Mouse (Mus musculus): Measurements from ENCODE around the gene Dapk2. TPM values are rescaled to one million over a fixed set of nuclear protein-coding genes. Genes with fewer than 3 reads are reported as not detected.

The Dapk2 gene
- total RNA-seq, 2 experiments from 2014 or later, result 10.2 to 12.3 TPM

DNA sequence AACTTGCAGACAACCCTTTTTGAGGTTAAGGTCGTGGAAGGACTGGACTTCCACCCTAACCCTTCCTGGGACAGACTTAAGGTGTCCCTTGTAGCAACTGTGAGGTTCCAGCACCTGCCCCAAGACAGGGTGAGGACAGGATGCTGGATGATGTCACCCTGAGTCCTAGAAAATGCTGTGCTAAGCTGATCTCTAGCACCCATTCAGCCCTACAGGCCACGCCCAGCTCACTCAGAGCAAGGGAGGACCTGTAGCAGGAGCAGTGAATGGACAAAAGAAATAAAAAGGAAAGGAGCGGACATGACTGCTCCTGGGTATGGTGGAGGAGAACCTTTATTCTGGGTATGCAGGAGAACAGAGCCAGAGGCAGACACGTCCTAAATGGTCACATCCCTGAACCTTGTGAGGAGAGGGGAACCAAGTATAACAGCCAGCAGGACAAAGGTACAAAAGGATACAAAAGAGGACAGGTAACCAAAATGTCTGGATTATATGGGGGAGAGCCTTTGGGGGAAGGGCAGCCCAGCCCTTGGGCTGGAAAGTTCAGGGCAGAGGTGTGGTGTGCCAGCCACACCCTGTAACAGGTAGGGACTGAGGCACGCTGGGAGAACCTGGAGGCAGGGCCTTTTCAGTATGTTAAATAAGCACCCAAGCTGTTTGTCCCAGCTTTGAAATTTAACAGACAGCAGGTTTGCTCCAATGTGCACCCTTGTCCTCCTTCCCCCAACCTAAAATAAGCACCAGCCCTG lies 67.9 kb downstream of the Dapk2 start:
- DNase-seq (ENCODE audit: low spot score in 2 of 2), result no peak

DNA sequence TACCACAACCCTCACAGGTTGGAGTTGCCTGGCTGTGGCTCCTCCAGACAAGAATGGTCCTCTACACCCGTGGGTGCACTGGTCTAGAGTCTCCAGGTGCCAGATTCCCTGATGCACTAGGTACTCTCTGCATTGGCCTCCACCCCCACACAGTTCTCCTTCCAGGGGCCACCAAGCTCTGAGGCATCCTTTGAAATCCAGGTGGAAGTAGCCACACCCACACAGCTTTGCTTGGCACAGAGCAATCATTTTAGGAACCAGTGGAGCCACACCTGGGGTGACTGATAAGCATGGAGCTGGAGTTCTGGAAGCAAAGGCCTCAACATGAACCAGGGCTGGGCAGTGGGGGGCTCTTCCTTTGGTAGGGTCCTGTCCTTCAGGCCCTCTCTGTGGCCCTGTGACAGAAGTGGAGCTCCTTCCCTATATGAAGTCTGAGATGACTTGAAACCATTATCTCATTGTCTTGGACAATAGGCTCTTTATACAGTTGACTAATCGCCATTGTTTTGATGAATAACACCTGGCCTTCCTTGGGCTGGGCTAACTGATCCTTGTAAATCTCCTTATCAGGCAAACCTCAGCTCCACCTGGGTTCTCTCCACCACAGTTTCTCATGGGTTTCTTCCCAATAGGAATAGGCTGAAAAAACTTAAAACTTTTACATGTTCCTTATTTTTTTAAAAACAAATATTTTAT lies 70.6 kb downstream of the Dapk2 start:
- DNase-seq (ENCODE audit: low spot score in 2 of 2), result no peak

DNA sequence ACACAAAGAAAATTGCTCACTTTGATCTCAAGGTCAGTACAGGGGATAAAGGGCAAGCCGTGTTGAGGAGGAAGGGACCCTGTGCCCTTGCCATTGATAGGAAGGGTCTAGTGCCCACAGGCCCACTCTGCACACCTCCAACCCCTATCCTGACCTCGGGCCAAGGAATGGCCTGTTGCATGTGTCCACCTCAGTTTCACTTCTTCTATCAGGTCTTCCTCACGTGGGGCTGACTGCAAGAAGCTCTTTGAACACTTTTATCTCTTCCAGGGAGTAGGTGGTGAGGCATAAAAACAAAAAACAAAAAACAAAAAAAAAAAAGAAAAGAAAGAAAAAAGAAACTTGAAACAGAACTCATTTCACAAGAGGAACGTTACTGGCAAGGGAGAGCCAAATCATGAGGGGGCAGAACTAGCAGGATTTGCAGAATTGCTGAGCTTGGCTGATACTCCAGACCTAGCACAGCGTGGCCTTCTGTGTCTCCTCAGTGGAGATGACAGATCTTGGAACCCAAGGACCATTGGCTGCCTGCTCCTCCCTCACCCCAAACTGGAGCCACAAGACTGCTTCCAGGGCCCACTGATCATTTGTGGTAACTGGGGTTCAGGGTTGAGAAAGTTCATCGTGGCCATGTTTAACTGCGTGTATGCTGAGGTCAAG lies 73.9 kb downstream of the Dapk2 start:
- DNase-seq (ENCODE audit: low spot score in 2 of 2), result no peak

DNA sequence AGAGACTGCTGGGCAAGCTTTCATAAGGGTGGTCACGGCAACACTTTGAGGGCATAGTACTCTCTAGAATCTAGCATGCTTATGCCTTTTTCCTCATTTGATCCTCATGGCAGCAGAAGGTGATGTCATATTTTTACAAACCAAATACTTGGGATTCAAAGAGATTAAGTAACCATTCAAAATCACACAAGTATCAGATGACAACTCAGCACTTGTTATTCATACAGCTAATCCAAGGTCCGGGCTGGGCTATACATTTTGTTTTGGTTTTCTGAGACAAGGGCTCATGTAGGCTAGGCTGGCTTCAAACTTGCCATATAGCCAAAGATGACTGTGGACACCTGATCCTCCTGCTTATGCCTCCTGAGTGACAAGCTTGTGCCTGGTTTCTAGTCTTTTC lies 78.6 kb downstream of the Dapk2 start:
- DNase-seq (ENCODE audit: low spot score in 2 of 2), result no peak

DNA sequence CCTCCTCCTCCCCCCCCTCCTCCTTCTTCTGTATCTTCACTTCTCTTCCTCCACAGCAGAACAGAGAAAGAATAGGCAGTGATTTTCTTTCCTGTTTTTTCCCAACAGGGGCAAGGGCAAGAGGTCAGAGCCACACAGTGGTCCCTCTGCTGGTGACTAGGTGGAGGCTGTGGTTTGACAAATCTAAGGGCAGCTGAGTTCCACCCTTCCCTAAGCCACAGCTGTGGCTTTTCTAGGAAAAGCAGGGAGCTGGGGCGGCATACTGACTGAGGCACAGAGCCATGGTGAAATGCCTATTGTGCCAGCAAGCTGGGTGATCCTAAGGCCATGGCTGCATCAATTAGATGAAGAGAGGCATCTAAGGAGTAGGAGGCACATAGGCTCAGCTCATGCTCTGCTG lies 79.7 kb downstream of the Dapk2 start:
- DNase-seq (ENCODE audit: low spot score in 2 of 2), result no peak

DNA sequence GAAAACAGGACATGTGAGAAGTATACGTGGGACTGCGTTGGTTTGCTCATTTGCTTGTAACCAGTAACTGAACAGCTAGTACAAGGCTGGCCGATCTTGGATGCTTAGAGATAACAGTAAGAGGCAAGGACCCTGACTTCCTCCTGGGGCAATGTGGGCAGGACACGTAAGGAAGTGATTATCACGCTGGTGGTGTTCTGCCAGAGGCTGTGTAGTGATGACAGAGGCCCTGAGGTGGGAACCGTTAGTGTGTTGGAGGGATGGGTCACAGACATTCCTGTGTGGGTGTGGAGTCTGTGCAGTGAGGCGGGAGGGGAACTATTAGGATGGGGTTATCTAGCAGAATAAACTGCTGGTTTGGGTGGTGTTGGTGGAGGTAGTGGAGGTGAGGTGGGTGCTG lies 81.2 kb downstream of the Dapk2 start:
- no peak for DNase-seq (ENCODE audit: low spot score in 2 of 2)

DNA sequence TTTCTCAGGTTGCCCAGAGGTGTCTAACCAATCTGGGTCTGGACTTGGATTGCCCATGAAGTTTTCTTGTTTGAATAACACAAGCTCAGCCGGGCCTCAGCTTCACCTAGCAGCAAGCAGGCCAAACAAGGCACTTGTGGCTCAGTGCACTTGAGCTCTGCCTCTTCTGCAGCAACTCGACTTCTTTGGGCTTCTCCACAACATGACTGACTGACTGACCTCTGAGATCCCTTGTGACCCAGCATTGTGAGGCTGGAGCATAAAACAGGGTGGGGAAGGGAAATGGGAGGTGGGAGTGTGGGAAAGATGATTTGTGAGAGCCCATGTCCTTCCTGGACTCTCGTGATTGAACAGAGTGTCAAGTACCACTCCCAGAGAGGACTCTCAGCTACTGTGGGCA lies 81.7 kb downstream of the Dapk2 start:
- no peak for DNase-seq (ENCODE audit: low spot score in 2 of 2)

DNA sequence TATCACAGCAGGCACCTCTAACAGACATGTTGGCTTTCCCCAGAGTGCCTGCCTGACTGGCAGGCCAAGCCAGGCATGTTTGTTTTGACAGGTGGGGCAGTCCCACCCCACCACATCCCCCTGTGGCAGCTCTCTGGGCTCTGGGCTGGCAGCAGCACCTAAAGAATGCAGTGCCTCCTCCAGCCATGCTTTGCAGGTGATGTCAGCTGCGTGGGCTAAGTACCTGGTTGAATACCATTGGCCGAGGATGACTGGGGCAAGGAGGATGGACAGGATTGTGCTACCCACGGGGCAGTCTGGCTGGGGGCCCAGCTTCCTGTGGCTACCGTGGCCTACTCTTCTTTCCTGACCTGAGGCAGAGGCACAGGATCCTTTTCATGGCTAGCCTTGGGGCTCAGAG lies 82.5 kb downstream of the Dapk2 start:
- DNase-seq (ENCODE audit: low spot score in 2 of 2), result no peak

DNA sequence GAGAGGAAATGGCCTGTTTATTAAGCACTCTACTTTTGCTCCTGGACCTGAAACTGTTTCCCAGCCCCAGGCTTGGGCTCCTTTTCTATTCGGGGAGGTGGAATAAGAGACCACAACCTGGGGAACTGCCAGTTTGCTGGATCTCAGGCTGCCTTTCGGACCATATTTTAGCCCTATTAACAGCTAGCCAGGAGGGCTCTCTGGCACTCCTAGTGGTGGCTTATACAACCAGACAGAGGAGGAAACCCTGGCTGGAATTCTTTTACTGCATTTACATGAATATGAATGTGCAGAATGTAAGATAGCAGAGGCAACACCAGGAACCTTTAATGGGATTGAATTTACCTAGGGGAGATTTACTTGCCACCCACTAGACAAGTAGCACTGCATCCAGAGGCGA lies 83.0 kb downstream of the Dapk2 start:
- DNase-seq (ENCODE audit: low spot score in 2 of 2), result peak in 1 of 2 experiments; percentile 42

DNA sequence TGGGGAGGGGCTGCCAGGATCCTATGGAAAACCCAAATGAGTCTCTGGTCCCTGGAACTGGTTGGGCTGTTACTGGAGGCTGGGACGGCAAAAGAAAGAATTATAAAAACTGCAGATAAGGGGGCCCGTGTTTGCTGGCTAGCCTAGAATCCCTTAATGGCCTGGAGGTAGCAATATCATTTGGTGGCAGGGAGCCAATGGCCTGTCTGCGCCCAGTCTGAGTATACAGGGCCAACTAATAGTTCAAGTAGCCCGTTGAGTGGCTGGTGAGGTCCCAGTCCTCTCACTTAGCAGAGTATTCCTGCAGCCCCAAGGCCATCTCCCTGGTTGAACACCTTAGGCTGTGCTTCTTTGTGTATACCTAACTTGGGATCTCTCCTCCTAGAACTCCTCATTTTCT lies 83.7 kb downstream of the Dapk2 start:
- no peak for DNase-seq (ENCODE audit: low spot score in 2 of 2)

DNA sequence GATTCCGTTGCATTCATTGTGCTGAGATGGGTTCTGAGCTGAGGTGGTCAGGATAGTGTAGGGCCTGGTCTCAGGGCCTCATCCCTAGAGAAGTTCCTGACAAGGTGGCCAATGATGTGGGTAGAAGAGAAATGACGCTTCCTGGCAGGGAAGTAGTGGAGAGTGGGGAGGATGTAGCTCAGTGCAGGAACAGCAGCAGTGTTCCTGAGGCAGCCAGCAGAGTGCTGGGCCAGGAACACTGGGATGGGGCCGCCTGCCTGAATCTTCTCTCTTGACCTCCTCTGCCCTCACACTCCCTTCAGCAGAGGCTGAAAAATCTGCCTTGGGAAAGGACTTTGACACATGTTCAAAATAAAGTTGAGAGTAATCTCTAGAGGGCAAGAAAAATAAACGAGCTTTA lies 85.2 kb downstream of the Dapk2 start:
- no peak for DNase-seq (ENCODE audit: low spot score in 2 of 2)

DNA sequence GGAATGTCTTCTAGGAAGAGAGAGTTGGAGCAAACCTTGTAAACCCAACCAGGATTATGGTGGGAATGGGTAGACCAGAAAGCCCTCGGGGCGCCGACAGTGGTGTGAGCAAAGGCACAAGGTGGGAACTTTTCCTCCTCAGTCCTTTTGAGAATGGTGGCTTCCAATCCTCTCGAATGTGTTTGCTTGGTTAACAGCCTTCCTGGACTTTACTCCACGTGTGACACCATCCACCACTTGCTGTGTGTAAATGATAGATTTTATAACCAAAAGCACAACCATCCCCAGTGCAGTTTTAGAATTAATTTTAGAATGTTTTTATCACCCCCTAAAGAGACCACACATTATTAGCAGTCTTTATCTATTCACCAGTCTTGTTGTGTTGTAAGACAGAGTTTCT lies 86.1 kb downstream of the Dapk2 start:
- DNase-seq (ENCODE audit: low spot score in 2 of 2), result no peak

DNA sequence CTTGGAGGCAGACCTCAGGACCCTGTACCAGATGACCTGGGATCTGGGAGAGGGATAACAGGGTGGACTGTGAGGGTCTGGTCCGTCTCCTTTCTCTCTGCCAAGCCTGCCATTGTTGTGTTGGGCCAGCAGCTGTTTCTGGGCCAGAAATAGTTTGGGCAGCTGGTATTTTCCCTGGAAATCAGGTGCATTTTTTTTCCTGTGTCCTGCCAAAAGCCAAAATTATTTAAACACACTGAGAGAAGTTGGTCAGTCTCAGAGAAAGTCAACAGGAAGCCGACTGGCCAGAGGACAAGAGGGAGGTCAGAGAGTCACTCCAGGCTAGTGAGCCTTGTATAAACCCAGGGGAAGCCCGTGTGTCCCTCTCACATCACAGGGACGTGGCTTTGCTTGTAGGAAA lies 87.7 kb downstream of the Dapk2 start:
- no peak for DNase-seq (ENCODE audit: low spot score in 2 of 2)

DNA sequence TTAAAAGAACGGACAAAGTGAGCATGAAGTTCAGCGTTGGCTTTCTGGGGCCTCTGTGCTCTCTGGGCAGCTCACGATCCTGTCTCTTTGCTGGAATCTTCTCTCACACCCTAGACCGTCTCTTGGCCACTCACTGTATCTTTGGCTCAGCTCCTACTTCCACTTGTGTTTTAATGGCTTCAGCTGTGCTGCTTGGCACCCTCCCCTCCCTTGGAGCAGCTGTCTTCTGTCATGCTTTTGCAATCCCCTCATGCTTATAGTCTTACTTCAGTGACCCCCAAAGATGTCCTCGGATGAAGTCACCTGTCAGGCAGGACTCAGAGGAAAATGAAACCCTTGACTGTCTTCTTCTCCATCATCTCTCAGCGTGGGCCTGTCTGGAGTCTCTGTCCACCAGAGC lies 91.3 kb downstream of the Dapk2 start:
- DNase-seq (ENCODE audit: low spot score in 2 of 2), result peak in 1 of 2 experiments; percentile 68

DNA sequence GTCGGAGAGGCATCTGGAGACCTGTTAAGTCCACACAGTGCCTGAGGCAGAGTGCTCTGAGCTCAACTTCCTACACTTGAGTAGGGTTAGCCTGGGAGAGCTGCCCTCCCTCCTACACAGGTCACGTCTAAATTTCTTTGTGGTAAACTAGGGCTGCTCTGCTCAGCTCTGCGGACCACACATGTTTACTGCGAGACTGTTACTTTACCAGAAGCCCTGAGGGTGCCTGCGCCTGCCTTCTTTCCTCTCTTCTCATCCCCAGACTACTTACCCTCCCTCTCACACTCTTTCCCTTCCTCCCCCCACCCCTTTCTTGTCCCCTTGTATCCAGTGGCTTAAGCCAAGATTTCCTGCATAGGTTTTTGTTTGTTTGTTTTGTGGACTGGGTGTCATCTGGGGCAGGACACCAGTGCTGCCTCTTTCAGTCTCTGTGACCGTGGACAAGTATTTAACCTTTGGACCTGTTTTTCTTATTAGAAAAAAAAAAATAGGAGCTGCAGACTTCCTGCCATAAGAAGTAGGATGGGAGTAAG lies 93.2 kb downstream of the Dapk2 start:
- DNase-seq (ENCODE audit: low spot score in 2 of 2), result no peak

DNA sequence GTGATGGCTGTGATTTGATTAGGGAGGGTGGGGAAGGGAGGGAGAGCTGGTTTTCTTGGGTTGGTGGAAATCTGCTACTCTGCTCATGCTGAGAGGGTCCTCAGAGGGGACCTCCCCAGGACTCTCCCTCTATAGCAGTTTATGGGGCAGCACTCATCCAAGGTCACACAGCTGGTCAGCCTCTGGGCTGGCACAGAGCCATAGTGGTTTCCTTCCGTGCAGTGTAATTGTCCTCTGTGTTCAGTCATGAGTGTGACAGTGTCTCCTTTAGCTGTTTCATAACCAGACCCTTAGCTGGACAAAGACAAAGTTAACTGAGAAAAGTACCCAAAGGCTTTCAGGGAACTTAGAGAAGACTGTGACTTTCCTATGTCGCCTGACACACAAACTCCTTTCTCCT lies 103.7 kb downstream of the Dapk2 start:
- no peak for DNase-seq (ENCODE audit: low spot score in 2 of 2)

DNA sequence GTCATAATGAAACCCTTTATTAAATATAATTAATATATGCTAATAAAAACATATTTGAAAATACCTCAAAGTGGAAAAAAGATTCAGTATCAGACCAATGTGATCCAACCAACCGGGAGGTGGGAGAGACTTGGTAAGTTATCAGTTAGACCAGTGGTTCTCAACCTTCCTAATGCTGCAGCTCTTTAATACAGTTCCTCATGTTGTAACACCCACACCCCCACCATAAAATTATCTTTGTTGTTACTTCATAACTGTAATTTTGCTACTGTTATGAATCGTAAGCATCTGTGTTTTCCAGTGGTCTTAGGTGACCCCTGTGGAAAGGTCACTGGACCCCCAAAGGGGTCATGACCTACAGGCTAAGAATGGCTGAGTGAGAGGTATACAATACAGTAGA lies 105.7 kb downstream of the Dapk2 start:
- no peak for DNase-seq (ENCODE audit: low spot score in 2 of 2)

DNA sequence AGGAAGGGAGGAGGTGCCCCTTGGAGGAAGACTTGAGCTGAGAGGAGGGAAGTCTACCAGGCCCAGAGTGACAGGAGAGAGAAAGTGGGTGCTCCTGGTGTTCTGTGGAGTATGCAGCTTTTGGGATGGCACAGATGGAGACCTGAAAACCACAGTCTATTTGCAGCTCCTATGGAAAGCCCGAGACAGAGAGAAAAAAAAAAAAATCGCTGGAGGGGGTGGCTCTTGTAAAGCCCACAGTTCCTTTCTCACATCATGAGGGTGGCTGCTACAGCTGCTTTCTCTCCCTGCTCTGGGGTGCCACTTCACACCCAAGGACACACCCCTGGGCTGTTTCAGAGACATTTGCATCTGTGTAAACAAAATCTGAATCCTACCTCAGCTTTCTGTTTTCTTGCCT lies 107.6 kb downstream of the Dapk2 start:
- DNase-seq (ENCODE audit: low spot score in 2 of 2), result no peak

DNA sequence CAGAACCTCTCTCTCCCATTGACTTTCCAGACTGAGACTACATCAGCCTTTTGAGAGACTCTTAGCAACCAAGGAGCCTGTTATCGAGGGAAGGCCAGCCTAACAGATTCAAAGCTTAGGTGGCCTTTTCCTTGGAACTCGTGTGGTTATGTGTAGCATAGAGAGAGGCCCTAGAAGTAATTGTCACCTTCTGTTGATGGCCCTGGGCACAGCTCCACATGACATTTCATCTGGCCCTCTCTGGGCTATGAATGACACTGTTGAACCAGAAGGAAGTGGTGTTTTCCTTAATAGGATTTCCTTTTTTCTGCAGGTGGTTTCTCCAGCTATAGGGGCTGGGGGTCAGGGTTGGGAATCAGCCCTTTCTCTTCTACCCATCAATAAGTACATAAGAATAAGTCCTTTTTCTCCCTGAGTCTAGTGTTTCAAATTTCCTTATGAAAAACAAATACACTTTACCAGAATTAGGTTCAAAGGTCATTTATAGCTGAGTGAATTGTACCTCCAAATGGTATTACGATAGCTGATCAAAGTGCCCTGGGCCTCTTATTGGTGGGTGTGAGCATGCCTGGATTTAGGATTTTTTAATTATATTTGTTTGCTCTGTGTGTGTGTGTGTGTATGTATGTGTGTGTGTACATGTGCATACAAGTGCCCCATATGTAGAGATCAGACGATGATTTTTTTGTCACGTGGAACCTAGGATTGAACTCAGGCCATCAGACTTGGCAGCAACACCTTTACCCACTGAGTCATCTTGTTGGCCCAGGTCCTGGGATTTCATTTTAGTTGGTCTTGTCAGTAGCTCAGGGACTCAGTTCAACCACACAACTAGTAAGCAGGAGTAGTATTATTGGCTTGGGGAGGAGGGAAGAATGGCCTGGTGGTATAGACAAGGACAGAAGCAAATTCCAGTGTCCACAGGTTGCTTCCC lies 108.5 kb downstream of the Dapk2 start:
- DNase-seq (ENCODE audit: low spot score in 2 of 2), result no peak

DNA sequence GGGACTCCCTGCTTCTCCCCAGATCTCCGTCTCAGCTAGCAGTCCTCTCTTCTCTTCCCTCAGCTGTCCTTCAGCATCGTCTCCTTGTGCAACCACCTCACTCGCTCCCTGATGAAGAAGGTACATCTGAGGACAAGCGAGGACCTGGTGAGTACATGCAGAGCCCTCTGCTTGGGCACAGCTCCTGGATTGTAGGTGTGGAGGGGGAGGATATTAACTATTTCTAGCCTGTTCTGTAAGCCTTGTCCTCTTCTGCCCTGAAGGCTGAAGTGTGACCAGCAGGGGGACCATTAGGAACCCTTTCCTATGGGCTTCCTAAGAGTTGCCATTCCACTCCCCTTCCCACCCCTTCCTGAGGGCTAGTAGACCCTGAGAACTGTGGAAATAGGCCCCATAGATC lies 110.8 kb downstream of the Dapk2 start:
- no peak for DNase-seq (ENCODE audit: low spot score in 2 of 2)

DNA sequence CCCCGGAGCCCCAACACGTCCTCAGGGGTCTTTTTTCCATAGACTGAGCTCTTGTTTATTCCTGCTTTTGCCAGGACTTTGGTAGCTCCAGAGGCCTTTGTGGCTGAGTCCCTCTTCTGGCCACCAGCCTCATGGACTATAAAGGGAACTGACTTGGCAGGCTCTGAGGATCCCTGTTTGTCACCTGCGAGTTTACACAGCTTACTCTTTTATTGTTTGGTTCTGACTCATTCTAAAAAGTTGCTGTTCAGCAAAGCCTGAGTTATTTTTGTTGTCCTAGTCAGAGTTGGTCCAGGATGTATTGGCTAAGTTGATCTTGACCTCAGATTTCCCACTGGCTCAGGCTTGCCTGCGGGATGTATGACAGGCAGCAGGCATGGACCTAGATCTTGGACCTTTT lies 112.0 kb downstream of the Dapk2 start:
- DNase-seq (ENCODE audit: low spot score in 2 of 2), result no peak

Measured in gastrocnemius, postnatal 4 days (tissue).